Comparison of ENCODE assay signal across 17 mouse cellular contexts in genomic region chr2:18943366-18943765, GRCm38 (mm10). TPM values are rescaled to one million over a fixed set of nuclear protein-coding genes. Genes with fewer than 3 reads are reported as not detected.
DNase-seq lines count a peak whose midpoint lies in the region; ATAC-seq and TF ChIP-seq lines count a peak whose summit lies in the region.
"Had no signal": no experiment of that assay in that cellular context is flagged by ENCODE, and none has a peak within 500 bp of the region (broad histone marks: within the 10 kb centered on the region; RNA-seq: fewer than 3 reads in every experiment).

No protein-coding gene starts in this region.

- ATAC-seq in intestine, embryonic 14.5 days (replicated peaks; ENCODE audit: low FRiP score, low TSS enrichment, low read depth): no peak
- ATAC-seq in intestine, postnatal 0 days: no peak
- ATAC-seq in lung, postnatal 0 days: 0 out of 2 replicates have a peak, but pooled peaks have one; percentile 24
- no peak for ATAC-seq in liver, embryonic 16.5 days (ENCODE audit: low read depth)
- ATAC-seq: forebrain, embryonic 15.5 days had no signal

- TF ChIP-seq EP300 in lung, postnatal 0 days (IDR thresholded peaks at IDR 0.05): no peak

- H3K4me1 ChIP-seq in intestine, embryonic 14.5 days (replicated peaks; ENCODE audit: control insufficient read depth, insufficient read depth, low read length): peaks cover 30% of the 10 kb centered on the region
- no peaks in the 10 kb centered on the region for H3K4me1 ChIP-seq in intestine, postnatal 0 days (replicated peaks; ENCODE audit: control insufficient read depth, insufficient read depth, low read length)
- H3K4me1 ChIP-seq in lung, postnatal 0 days (ENCODE audit: insufficient read depth, low read depth, low read length): peaks cover 8% of the 10 kb centered on the region; the same call in 1 of the 2 replicates
- H3K4me1 ChIP-seq in liver, embryonic 16.5 days (ENCODE audit: control insufficient read depth, low read depth, low read length): peaks cover 41% of the 10 kb centered on the region

- H3K9me3 ChIP-seq in intestine, embryonic 14.5 days (ENCODE audit: control insufficient read depth, low read length): no peaks in the 10 kb centered on the region
- no peaks in the 10 kb centered on the region for H3K9me3 ChIP-seq in intestine, postnatal 0 days (ENCODE audit: control insufficient read depth)
- no peaks in the 10 kb centered on the region for H3K9me3 ChIP-seq in lung, postnatal 0 days (ENCODE audit: low read length)
- no peaks in the 10 kb centered on the region for H3K9me3 ChIP-seq in liver, embryonic 16.5 days (replicated peaks; ENCODE audit: control insufficient read depth, low read length)
- H3K9me3 ChIP-seq: forebrain, embryonic 15.5 days; hindbrain, embryonic 10.5 days had no signal

- WGBS in intestine, embryonic 14.5 days: 69% methylated on average over 4 of the region's 4 CpGs
- 74% methylated on average over 4 of the region's 4 CpGs for WGBS in intestine, postnatal 0 days
- WGBS in lung, postnatal 0 days: 54% methylated on average over 4 of the region's 4 CpGs
- WGBS in liver, embryonic 16.5 days (ENCODE audit: insufficient replicate concordance): 44% methylated on average over 4 of the region's 4 CpGs

- H3K4me3 ChIP-seq in intestine, embryonic 14.5 days (ENCODE audit: low read depth, low read length): no peak overlapping the region
- H3K4me3 ChIP-seq in intestine, postnatal 0 days (ENCODE audit: low read depth, low read length): no peak overlapping the region
- H3K4me3 ChIP-seq in lung, postnatal 0 days (ENCODE audit: low read depth, low read length): no peak overlapping the region
- no peak overlapping the region for H3K4me3 ChIP-seq in liver, embryonic 16.5 days (ENCODE audit: low read depth, low read length)
- H3K4me3 ChIP-seq: forebrain, embryonic 15.5 days; hindbrain, embryonic 10.5 days; myocyte had no signal

- H3K4me2 ChIP-seq in intestine, embryonic 14.5 days (ENCODE audit: low read length): no peak overlapping the region
- no peak overlapping the region for H3K4me2 ChIP-seq in intestine, postnatal 0 days (replicated peaks; ENCODE audit: low read depth)
- H3K4me2 ChIP-seq in lung, postnatal 0 days (replicated peaks; ENCODE audit: low read depth, low read length): no peak overlapping the region
- H3K4me2 ChIP-seq in liver, embryonic 16.5 days (ENCODE audit: low read depth, low read length): no peak overlapping the region
- H3K4me2 ChIP-seq: forebrain, embryonic 15.5 days; midbrain, embryonic 11.5 days had no signal

- TF ChIP-seq CTCF in intestine, postnatal 0 days (IDR thresholded peaks at IDR 0.05; ENCODE audit: low read depth): no peak
- TF ChIP-seq CTCF in lung, postnatal 0 days (IDR thresholded peaks at IDR 0.05): no peak

- no peak overlapping the region for H3K9ac ChIP-seq in intestine, embryonic 14.5 days (ENCODE audit: low read length)
- no peak overlapping the region for H3K9ac ChIP-seq in intestine, postnatal 0 days (ENCODE audit: low read depth, low read length)
- no peak overlapping the region for H3K9ac ChIP-seq in lung, postnatal 0 days (replicated peaks; ENCODE audit: low read depth)
- H3K9ac ChIP-seq in liver, embryonic 16.5 days (ENCODE audit: low read depth, low read length): no peak overlapping the region
- H3K9ac ChIP-seq: forebrain, embryonic 15.5 days; liver, embryonic 14.5 days had no signal

- no peaks in the 10 kb centered on the region for H3K27me3 ChIP-seq in intestine, embryonic 14.5 days (replicated peaks; ENCODE audit: control insufficient read depth, insufficient read depth, low read length)
- H3K27me3 ChIP-seq in intestine, postnatal 0 days (replicated peaks; ENCODE audit: control insufficient read depth, insufficient read depth, low read length): no peaks in the 10 kb centered on the region
- H3K27me3 ChIP-seq in lung, postnatal 0 days (replicated peaks; ENCODE audit: insufficient read depth, low read length): no peaks in the 10 kb centered on the region
- no peaks in the 10 kb centered on the region for H3K27me3 ChIP-seq in liver, embryonic 16.5 days (ENCODE audit: control insufficient read depth, insufficient read depth, low read depth, low read length)
- H3K27me3 ChIP-seq: CH12.LX; forebrain, embryonic 15.5 days had no signal

- H3K36me3 ChIP-seq in intestine, embryonic 14.5 days (ENCODE audit: control insufficient read depth, insufficient read depth, low read length): no peaks in the 10 kb centered on the region
- H3K36me3 ChIP-seq in intestine, postnatal 0 days (ENCODE audit: control insufficient read depth, insufficient read depth): no peaks in the 10 kb centered on the region
- H3K36me3 ChIP-seq in lung, postnatal 0 days (ENCODE audit: insufficient read depth, low read length): no peaks in the 10 kb centered on the region
- H3K36me3 ChIP-seq in liver, embryonic 16.5 days (ENCODE audit: control insufficient read depth, insufficient read depth): no peaks in the 10 kb centered on the region
- H3K36me3 ChIP-seq: forebrain, embryonic 15.5 days; hindbrain, embryonic 10.5 days had no signal

- H3K27ac ChIP-seq in intestine, embryonic 14.5 days (ENCODE audit: low read depth): peak overlapping the region; percentile 27; the same call in 1 of the 2 replicates
- no peak overlapping the region for H3K27ac ChIP-seq in intestine, postnatal 0 days (ENCODE audit: low read depth, low read length)
- peak overlapping the region; percentile 48; the same call in 1 of the 2 replicates for H3K27ac ChIP-seq in lung, postnatal 0 days (ENCODE audit: low read length)
- H3K27ac ChIP-seq in liver, embryonic 16.5 days (ENCODE audit: low read length): peak overlapping the region; percentile 40; the same call in 1 of the 2 replicates
- H3K27ac ChIP-seq: forebrain, embryonic 15.5 days; hindbrain, embryonic 10.5 days; liver, embryonic 14.5 days had no signal

- peak; percentile 17 to 51 for DNase-seq in adrenal gland, adult (ENCODE audit: inconsistent age in 2 of 2, low spot score in 1 of 2)
- no peak for DNase-seq in adrenal gland, postnatal 10 days
- no peak for DNase-seq in intestine, embryonic 14.5 days (ENCODE audit: low spot score)
- DNase-seq in lung, postnatal 0 days (ENCODE audit: low spot score): no peak
- DNase-seq in lung, postnatal 10 days: no peak
- no peak for DNase-seq in testis, postnatal 10 days (ENCODE audit: low spot score)
- DNase-seq: cerebellum, adult 18-20 months had no signal

RNA-seq across cellular contexts. Expression of gene Pip4k2a, which starts 54.6 kb away (rescaled TPM):
- 10 to 100 TPM; 17.7 to 22.6 TPM for total RNA-seq in adrenal gland, postnatal 10 days (2021)
- polyA plus RNA-seq in intestine, embryonic 14.5 days (2014; fragmentation: Nextera tagmentation; extraction: Ambion mirVana): 10.1 and 10.3 TPM in 2 replicates
- polyA plus RNA-seq in intestine, postnatal 0 days (2015; fragmentation: Nextera tagmentation; extraction: Ambion mirVana): 12.0 and 12.8 TPM in 2 replicates
- 5.0 and 6.6 TPM in 2 replicates for polyA plus RNA-seq in lung, postnatal 0 days (2015; fragmentation: Nextera tagmentation; extraction: Ambion mirVana)
- polyA plus RNA-seq in liver, embryonic 16.5 days (2015; fragmentation: Nextera tagmentation; extraction: Ambion mirVana): 13.5 and 14.6 TPM in 2 replicates

RNA-seq across cellular contexts. Expression of gene 4930426L09Rik, which starts 54.8 kb away (rescaled TPM):
- under 1 TPM; 0.66 to 0.67 TPM for total RNA-seq in adrenal gland, postnatal 10 days (2021)
- 0.37 and 0.40 TPM in 2 replicates for polyA plus RNA-seq in intestine, embryonic 14.5 days (2014; fragmentation: Nextera tagmentation; extraction: Ambion mirVana)
- 0.27 and 0.47 TPM in 2 replicates for polyA plus RNA-seq in intestine, postnatal 0 days (2015; fragmentation: Nextera tagmentation; extraction: Ambion mirVana)
- polyA plus RNA-seq in lung, postnatal 0 days (2015; fragmentation: Nextera tagmentation; extraction: Ambion mirVana): 0.45 and 0.55 TPM in 2 replicates
- 0.12 and 0.15 TPM in 2 replicates for polyA plus RNA-seq in liver, embryonic 16.5 days (2015; fragmentation: Nextera tagmentation; extraction: Ambion mirVana)
- total RNA-seq: common myeloid progenitor, adult 5-6 weeks; gastrocnemius, adult 18-20 months had no signal

Comparison
In these comparisons a context has a peak if more than half of its experiments do, and no peak if none do; other contexts are left out.
1. DNase-seq: peak in adrenal gland, adult (2 of 2); none in adrenal gland, postnatal 10 days (single experiment), intestine, embryonic 14.5 days (single experiment), lung, postnatal 0 days (single experiment), lung, postnatal 10 days (single experiment) and testis, postnatal 10 days (single experiment).